Mouse (Mus musculus): ENCODE results near the gene Hivep3.

DNA sequence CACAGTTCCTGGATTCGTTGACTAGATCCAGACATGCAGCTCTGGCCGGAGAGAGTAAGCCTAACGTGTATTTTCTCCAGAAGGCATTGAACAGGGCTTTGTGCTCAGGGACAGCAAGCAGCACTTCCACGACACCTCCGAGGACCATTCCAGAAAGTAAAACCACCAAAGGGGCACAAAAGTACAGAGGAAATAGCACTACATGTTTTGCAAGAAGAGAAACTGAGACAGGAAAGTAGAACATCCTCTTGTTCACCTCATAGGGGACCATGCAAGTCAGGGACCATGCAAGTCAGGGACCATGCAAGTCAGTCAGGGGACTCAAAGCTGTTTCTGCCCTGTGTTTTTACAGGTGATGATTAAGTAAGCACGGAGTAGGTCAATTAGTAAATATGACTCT is 272.5 kb downstream of the Hivep3 start:
- TF ChIP-seq CTCF (IDR thresholded peaks at IDR 0.05; ENCODE audit: borderline replicate concordance, extremely low read depth, insufficient read depth, insufficient read length), result no peak
- no peak for TF ChIP-seq POLR2A (IDR thresholded peaks at IDR 0.05; ENCODE audit: borderline replicate concordance, extremely low read depth, insufficient read depth, insufficient read length, poor library complexity, severe bottlenecking)
